Mouse (Mus musculus) Muller cell, postnatal 12 days (primary cell): Measurements from ENCODE around the gene Tstd2.

ENCODE experiments used
- DNase-seq: peaks from one replicate; pipeline ENCODE4 v3.0.0-alpha.2; 2015; ENCODE audit errors: inconsistent ontology term

Tstd2 gene

GRCm38 (mm10) chr4:46138287-46139222 lies at the start of gene Tstd2, which contains the start of gene Ncbp1:
Gene Tstd2 (minus strand): TSS chr4:46138694.
Gene Ncbp1 (plus strand): TSS chr4:46138613.
- DNase-seq = peak; percentile 99

DNA sequence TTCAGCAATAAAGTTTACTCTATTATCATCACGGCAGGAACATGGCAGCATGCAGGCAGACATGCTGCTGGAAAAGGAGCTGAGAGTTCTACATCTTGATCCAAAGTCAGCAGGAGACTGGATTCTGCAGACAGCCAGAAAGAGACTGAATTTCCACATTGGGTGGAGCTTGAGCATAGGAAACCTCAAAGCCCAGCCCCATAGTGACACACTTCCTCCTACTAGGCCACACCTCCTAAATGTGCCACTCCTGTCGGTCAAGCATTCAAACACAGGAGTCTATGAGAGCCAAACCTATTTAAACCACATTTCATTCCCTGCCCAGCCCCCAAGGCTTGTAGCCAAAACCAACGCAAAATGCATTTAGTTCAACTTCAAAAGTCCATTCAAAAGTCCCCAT lies 48.0 kb upstream of the Tstd2 start:
- no peak for DNase-seq

GRCm38 (mm10) chr4:46185890-46186289 lies 47.4 kb upstream of the Tstd2 start:
- DNase-seq = no peak

GRCm38 (mm10) chr4:46185423-46185822 lies 46.9 kb upstream of the Tstd2 start:
- no peak for DNase-seq

GRCm38 (mm10) chr4:46182181-46182580 lies 43.7 kb upstream of the Tstd2 start:
- DNase-seq = no peak

GRCm38 (mm10) chr4:46181168-46181567 lies 42.7 kb upstream of the Tstd2 start:
- no peak for DNase-seq

- DNase-seq = no peak
These were observed 39.0 kb upstream of the Tstd2 start for GRCm38 (mm10) chr4:46177496-46177895.

- no peak for DNase-seq
These were observed 38.5 kb upstream of the Tstd2 start for GRCm38 (mm10) chr4:46177018-46177417.

- DNase-seq = no peak
These were observed 37.8 kb upstream of the Tstd2 start for GRCm38 (mm10) chr4:46176313-46176712.

- no peak for DNase-seq
These were observed 33.3 kb upstream of the Tstd2 start for GRCm38 (mm10) chr4:46171761-46172160.

- DNase-seq = no peak
These were observed 27.3 kb upstream of the Tstd2 start for GRCm38 (mm10) chr4:46165831-46166230.

DNA sequence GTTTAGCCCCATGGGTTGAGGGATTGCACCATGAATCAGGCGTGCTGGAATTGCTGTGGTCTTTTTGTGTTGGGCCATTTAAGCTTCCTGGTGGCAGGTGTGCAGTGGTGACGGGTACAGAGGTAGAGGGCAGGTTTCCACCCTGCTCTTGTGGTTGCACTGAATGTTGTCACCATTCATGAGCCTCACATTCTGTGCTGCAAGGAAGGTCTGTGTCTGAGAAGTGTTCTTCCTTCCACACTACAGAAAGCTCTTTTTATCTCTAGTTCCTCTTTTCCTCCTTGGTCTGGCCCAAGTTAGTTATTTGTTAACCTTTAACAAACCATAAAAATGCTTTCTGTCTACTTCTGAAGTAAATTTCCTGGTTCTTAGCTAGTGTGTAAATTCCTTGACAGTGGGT lies 25.5 kb upstream of the Tstd2 start:
- DNase-seq = no peak

DNA sequence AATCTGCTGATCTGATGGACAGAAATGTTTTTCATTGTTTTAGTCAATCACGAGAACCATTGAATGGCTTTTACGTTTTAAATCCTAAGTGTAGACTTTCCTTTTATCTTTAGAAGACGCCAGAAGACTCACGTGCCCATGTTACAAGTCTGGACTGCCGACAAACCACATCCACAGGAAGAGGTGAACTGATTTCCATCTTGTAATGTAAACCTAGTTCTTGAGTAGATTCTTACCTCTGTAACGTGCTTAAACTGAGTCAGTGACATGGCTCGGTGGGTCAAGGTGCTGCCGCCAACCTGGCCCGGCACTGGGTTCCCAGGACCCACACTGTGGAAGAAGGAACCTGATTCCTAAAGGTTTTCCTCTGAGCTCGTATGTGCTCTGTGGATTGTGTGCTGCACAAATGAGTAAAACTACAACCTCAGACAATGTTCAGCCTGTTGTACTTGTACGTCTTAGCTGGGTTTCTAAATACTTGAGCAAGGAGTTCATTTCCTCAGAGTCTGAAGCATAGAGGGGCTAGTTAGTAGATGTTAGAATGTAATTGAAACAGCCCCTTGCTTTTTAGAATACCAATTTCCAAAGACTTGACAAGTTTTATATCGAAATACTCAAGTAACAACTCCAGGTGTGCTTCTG lies 13.5 kb upstream of the Tstd2 start:
- DNase-seq = no peak

DNA sequence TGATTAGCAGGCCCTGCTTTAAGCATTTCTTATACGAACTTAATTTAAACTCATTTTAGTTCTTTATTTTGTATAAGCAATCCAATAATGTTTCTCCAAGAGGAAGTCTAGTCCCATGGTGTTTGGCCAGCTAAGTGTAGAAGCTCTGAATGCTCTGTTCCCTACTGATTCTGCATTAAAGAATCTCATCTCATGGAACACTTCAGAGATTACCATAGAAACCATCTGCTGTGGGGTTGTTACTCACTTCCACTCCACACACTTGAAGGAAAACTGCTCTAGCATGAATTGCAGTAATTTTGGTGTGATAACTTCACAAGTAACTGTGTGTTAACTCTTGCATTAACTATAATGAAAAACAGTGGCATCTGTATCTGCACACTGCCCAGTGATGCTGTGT lies 8.4 kb upstream of the Tstd2 start:
- no peak for DNase-seq

DNA sequence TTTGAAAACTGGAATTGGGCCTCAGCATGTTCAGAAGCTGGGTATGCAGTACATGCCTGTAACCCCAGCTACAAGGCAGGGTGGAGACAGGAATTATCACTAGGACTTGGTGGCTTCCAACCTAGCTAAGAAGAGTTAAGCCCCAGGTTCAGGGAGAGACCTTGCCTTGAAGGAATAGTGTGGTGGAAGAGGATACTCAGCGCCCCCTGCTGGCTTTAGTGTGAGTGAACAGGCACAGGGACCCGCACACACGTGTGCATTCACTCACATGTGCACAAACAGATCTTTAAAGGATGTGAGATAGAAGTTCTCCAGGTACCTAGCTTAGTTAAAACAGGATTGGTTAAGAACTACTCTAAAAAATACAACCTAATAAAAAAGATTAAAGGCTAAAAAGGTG lies 5.8 kb upstream of the Tstd2 start:
- no peak for DNase-seq

GRCm38 (mm10) chr4:46137629-46138286 lies 736 bp downstream of the Tstd2 start:
- DNase-seq = peak; percentile 33

GRCm38 (mm10) chr4:46131791-46132190 lies 6.7 kb downstream of the Tstd2 start:
- DNase-seq = no peak

GRCm38 (mm10) chr4:46130221-46130620 lies 8.3 kb downstream of the Tstd2 start:
- DNase-seq = peak; percentile 43

- DNase-seq = no peak
These were observed 9.0 kb downstream of the Tstd2 start for GRCm38 (mm10) chr4:46129311-46130004.

- peak; percentile 65 for DNase-seq
These were observed 12.0 kb downstream of the Tstd2 start for GRCm38 (mm10) chr4:46126541-46126940.

DNA sequence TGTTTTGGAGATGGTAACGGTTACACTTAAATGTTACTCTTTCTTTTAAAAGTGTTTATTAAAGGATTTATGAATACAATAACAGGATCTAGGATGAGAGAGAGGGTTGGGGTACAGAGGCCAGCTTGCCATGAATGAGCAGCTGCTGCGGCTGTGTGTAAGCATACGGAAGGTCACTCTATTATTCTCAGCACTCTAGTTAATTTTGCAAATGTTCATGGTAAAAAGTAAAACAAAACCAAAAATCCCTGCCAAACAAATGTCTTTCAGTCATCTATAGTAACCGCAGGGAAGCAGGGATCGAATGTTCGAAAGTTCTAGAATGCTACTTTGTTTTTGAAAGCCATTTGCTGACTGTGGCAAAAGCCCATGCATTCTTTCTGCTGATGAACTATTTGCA lies 15.1 kb downstream of the Tstd2 start:
- peak; percentile 30 for DNase-seq

DNA sequence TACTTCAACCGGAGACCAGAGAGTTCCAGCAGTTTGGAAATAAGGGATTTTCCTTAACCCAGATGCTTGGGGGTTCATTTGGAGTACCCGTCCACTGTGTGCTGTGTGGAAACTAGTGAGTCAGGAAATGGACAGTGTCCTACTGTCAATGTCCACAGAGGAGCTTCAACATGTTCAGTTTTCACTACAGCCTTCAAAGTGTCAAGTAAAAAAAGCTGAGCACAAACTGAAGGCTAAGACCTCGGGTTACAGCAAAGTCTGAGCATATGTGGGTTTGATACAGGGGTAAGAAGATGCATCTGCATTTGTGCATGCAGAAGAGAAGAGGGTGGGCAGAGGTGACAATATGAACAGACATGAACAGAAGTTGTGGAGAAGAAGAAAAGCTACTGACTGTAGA lies 17.7 kb downstream of the Tstd2 start:
- no peak for DNase-seq
